Mouse (Mus musculus): Measurements from ENCODE around the gene Htr1a. TPM values are rescaled to one million over a fixed set of nuclear protein-coding genes. Genes with fewer than 3 reads are reported as not detected.

The Htr1a gene
- polyA plus RNA-seq (2015; fragmentation: Illumina TruSeq; extraction: RNeasy Lipid Tissue Mini Kit (QIAGEN cat#74804); ENCODE audit: insufficient read depth, low read depth, low replicate concordance), result not detected

DNA sequence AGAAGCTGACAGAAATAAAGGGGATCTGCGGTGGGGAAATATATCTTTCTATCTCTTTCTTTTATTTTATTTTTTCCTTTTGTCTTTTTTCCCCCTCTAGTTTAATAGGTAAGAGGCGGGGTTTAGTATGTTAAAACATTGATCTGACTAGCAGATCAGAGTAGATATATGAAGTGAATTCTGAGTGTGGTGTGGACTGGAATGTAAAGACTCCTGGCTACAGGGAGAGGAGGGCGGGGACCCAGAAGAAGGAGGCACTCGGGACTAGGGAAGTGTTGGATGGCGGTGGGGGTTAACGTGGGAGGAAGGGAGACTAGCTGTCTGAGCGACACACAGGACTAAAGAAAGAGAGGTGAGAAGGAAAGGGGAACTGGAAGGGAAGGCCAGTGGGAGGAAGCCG, at the start of gene Htr1a:
TSS of gene Htr1a (plus strand) at position 301 of the 400 bp plus-strand sequence.

Other genes with a start within 250 kb of the Htr1a start
- gene Rnf180, start 148.8 kb upstream of the Htr1a start, polyA plus RNA-seq (2015; fragmentation: Illumina TruSeq; extraction: RNeasy Lipid Tissue Mini Kit (QIAGEN cat#74804); ENCODE audit: insufficient read depth, low read depth, low replicate concordance), result not detected